Mouse (Mus musculus) myocyte (in vitro differentiated cells): ENCODE measurements at regions not wholly inside any gene's neighbourhood (a gene's known extent, or its start where the extent isn't known, plus 50 kb on each side); places are given as distances from the start of the nearest gene placed in this dataset.

Source experiments
- E2F4 ChIP-seq: IDR thresholded peaks from one replicate; pipeline ENCODE4 v1.6.1; 2011; ENCODE audit warnings: mild to moderate bottlenecking, control low read depth, moderate library complexity; ENCODE audit not compliant: insufficient read depth
- MAX ChIP-seq: IDR thresholded peaks from one replicate; pipeline ENCODE4 v1.6.1; 2011; ENCODE audit warnings: low read depth, mild to moderate bottlenecking, control low read depth
- MYOG ChIP-seq, 3 experiments: IDR thresholded peaks; one replicate each; pipeline ENCODE4 v1.6.1; 2011; ENCODE audit warnings: control low read depth in 2 of 3, low read depth in 2 of 3, mild to moderate bottlenecking in 2 of 3; ENCODE audit not compliant: insufficient read length in 2 of 3, control insufficient read depth in 1 of 3, insufficient read depth in 1 of 3
- POLR2A ChIP-seq: IDR thresholded peaks from one replicate; pipeline ENCODE4 v1.6.1; 2011; ENCODE audit warnings: low read depth, mild to moderate bottlenecking, control low read depth, moderate library complexity; ENCODE audit not compliant: insufficient read length
- POLR2AphosphoS2 ChIP-seq: IDR thresholded peaks from one replicate; pipeline ENCODE4 v1.6.1; 2011; ENCODE audit warnings: low read depth, control low read depth; ENCODE audit not compliant: insufficient read length
- REST ChIP-seq: IDR thresholded peaks from one replicate; pipeline ENCODE4 v1.6.1; 2011; ENCODE audit warnings: mild to moderate bottlenecking, control low read depth, moderate library complexity; ENCODE audit not compliant: insufficient read depth, insufficient read length
- TCF3 ChIP-seq: IDR thresholded peaks from one replicate; pipeline ENCODE4 v1.6.1; 2011; ENCODE audit warnings: low read depth, control low read depth; ENCODE audit not compliant: insufficient read length
- USF1 ChIP-seq: IDR thresholded peaks from one replicate; pipeline ENCODE4 v1.6.1; 2011; ENCODE audit warnings: low read depth, mild to moderate bottlenecking, control low read depth, moderate library complexity

DNA sequence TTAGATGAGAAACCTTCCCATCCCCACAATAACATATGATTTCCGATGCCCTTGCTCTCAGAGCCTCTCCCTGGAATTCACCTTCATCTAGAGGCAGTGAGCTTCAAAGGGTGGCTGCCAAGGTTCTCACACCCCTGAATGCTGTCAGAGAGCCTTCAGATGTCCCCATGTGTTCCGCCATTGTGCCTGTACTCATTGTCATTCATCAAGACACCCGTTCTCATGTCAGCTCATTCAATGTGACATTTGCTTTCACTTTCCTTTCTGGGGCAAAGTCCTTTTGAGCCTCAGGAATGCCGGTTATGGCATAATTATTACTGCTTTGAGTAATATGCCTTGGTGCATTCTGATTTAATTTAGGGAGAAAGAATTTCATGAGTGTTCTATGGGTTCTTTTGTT, 99.1 kb upstream of the Kbtbd8 start:
- TF ChIP-seq MAX (no peak), POLR2A (no peak), REST (no peak), MYOG (IDR thresholded peaks at IDR 0.05; ENCODE audit: control insufficient read depth in 1 of 3, insufficient read depth in 1 of 3, insufficient read length in 2 of 3, low read depth in 2 of 3) (no peak), USF1 (no peak), TCF3 (no peak), POLR2AphosphoS2 (no peak), E2F4 (no peak)
